Mouse (Mus musculus) liver, adult 2 months (tissue): ENCODE data around the gene Prkce. TPM values are rescaled to one million over a fixed set of nuclear protein-coding genes. Genes with fewer than 3 reads are reported as not detected.

Source experiments
- DNase-seq: peaks from one replicate; pipeline ENCODE4 v3.0.0-alpha.2; 2011; ENCODE audit warnings: low read depth, low spot score; ENCODE audit errors: extremely low read depth
- H3K27ac ChIP-seq: fragments of 200-500 bp; replicated peaks from 2 replicates; pipeline ENCODE4 v1.5.1; 2012; ENCODE audit warnings: low read depth, mild to moderate bottlenecking, control low read depth, inconsistent platforms, low read length; ENCODE audit not compliant: insufficient read depth
- H3K27me3 ChIP-seq: fragments of 200-500 bp; 2 replicates; pipeline ENCODE4 v1.6.1; 2012; ENCODE audit warnings: mild to moderate bottlenecking, moderate library complexity, low read length, inconsistent platforms; ENCODE audit not compliant: control insufficient read depth, insufficient read depth
- H3K36me3 ChIP-seq: fragments of 200-500 bp; 2 replicates; pipeline ENCODE4 v1.6.1; 2012; ENCODE audit warnings: low read length, inconsistent platforms; ENCODE audit not compliant: control insufficient read depth, insufficient read depth
- H3K4me1 ChIP-seq: fragments of 200-500 bp; 2 replicates; pipeline ENCODE4 v1.6.1; 2011; ENCODE audit warnings: low read length; ENCODE audit not compliant: control insufficient read depth, insufficient read depth
- H3K4me3 ChIP-seq: fragments of 200-500 bp; 2 replicates; pipeline ENCODE4 v1.5.1; 2011; ENCODE audit warnings: low read depth, mild to moderate bottlenecking, control low read depth, low read length, moderate library complexity; ENCODE audit not compliant: insufficient read depth
- H3K79me2 ChIP-seq: fragments of 200-500 bp; 2 replicates; pipeline ENCODE4 v1.6.1; 2012; ENCODE audit warnings: inconsistent platforms, mild to moderate bottlenecking, low read length, moderate library complexity; ENCODE audit not compliant: control insufficient read depth, insufficient read depth
- H3K9ac ChIP-seq: fragments of 200-500 bp; 2 replicates; pipeline ENCODE4 v1.6.1; 2012; ENCODE audit warnings: low read depth, mild to moderate bottlenecking, control low read depth, inconsistent platforms, low read length
- CTCF ChIP-seq: fragments of 200-500 bp; IDR thresholded peaks from 2 replicates; pipeline ENCODE4 v1.5.1; 2011; ENCODE audit warnings: low read depth, low read length, control low read depth
- POLR2A ChIP-seq: fragments of 200-500 bp; IDR thresholded peaks from 2 replicates; pipeline ENCODE4 v1.6.1; 2011; ENCODE audit warnings: low read length, control low read depth; ENCODE audit not compliant: insufficient read depth; ENCODE audit errors: extremely low read depth
- WGBS: fragments of 180-500 bp; shearing (Covaris S2); methylation state at CpG from one replicate; pipeline ENCODE4 v1.1.7; 2018; 5-methylcytosine and 5-hydroxymethylcytosine counted together
- polyA plus RNA-seq: library from polyadenylated mRNA; depleted of rRNA; stranded (reverse); fragments of >200 nt; gene quantifications from 2 replicates; pipeline ENCODE4 v1.2.3, GENCODE M21; 2012
- total RNA-seq: library from RNA; depleted of rRNA; stranded (reverse); fragments of >200 nt; gene quantifications from 2 replicates; pipeline ENCODE4 v1.2.3, GENCODE M21; 2014

Gene Prkce
- total and polyA plus RNA-seq, 2 experiments = 2.0 to 6.4 TPM

DNA sequence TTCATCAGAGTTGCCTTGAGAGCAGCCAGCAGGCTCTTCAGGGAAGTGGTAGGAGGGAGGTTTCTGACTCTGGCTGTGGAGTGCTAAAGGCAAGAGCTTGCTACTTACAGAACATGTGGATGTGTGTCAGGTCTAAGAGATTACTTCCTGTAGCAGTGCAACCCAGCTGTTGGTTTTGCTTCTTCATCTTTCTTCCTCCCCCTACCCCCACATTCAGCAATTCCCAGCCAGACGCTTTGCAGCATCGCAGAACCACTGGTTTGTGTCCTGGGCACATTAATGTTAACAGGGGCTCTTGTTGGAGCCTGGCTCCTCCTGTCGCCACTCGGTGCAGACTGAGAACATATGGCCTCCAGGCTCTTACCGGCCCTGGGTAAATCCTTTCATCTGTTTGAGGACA, 190.8 kb downstream of the Prkce start:
- H3K4me3 ChIP-seq = no peak overlapping the region
- H3K36me3 ChIP-seq = no peaks in the 10 kb centered on the region
- no peak for DNase-seq
- no peak overlapping the region for H3K9ac ChIP-seq
- peaks cover 3% of the 10 kb centered on the region; the same call in 1 of the 2 replicates for H3K79me2 ChIP-seq
- H3K27ac ChIP-seq = no peak overlapping the region
- 88% methylated on average over 5 of the region's 5 CpGs for WGBS
- TF ChIP-seq CTCF = no peak
- no peak for TF ChIP-seq POLR2A
- no peaks in the 10 kb centered on the region for H3K27me3 ChIP-seq
- H3K4me1 ChIP-seq = peaks cover 12% of the 10 kb centered on the region

DNA sequence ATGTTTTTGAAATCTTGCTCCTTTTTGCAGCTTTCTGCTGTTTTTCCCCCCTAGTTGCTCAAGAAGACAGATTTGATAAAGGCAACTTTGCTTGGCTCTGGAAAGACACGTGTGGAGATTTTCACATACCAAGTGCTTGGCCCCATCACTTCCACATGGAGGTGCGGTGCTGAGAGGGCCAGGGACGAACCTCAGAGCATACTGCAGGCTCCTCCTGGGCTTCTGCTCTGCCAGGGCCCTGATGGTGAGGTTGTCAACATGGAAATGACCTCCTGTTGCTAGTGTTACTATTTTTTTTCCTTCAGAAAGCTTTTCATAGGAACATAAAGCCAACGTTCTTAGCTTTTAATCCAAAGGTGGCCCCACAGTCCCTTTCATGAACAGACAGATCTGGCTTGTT, 191.3 kb downstream of the Prkce start:
- H3K79me2 ChIP-seq = peaks cover 3% of the 10 kb centered on the region; the same call in 1 of the 2 replicates
- no peak overlapping the region for H3K9ac ChIP-seq
- WGBS = 83% methylated on average over 4 of the region's 4 CpGs
- no peaks in the 10 kb centered on the region for H3K36me3 ChIP-seq
- no peak overlapping the region for H3K4me3 ChIP-seq
- no peak overlapping the region for H3K27ac ChIP-seq
- DNase-seq = no peak
- H3K4me1 ChIP-seq = peaks cover 12% of the 10 kb centered on the region
- no peak for TF ChIP-seq POLR2A
- TF ChIP-seq CTCF = no peak
- H3K27me3 ChIP-seq = no peaks in the 10 kb centered on the region

DNA sequence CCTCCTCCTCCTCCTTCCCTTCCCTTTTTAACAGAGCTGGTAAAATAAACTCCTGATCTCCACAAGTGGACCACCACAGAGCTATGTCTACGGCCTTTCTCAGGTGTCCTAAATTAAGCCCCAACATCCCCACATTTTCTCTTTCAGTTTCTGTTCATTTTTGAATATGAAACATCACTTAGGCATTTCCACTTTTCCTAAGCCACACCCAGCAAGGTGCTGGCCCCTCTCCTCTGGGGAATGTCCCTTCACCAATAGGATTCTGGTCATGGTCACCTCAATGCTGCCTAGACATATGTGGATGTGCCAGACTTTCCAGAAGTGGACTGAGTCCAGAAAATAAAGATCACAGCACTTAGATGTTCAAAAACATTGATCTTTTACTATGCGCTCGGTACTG, 193.3 kb downstream of the Prkce start:
- Histone ChIP-seq H3K9ac (no peak overlapping the region), H3K4me1 (peaks cover 11% of the 10 kb centered on the region), H3K27me3 (no peaks in the 10 kb centered on the region), H3K36me3 (no peaks in the 10 kb centered on the region), H3K27ac (no peak overlapping the region), H3K4me3 (no peak overlapping the region), H3K79me2 (peaks cover 3% of the 10 kb centered on the region; the same call in 1 of the 2 replicates)
- 85% methylated on average over 3 of the region's 3 CpGs for WGBS
- TF ChIP-seq CTCF (no peak), POLR2A (no peak)
- DNase-seq = no peak

DNA sequence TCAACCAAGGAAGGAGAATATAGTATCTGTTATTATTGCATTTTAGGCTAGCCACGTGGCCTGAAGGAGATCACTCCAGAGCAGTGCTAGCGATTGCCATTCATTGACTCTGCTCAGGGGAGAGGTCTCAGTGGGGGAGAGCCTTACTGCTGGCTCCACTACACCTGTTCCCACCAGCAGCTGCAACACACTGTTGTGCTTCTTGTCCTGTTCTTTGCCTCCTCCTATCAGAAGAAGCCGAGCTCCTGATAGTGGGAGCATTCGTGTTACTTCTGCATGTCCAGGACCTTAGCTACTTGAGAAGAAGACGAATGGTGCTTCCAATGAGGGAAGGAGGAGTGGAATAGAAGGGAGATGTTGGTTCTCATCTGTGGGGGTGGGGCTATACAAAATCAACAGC, 195.8 kb downstream of the Prkce start:
- DNase-seq = no peak
- Histone ChIP-seq H3K4me3 (no peak overlapping the region), H3K4me1 (peaks cover 3% of the 10 kb centered on the region), H3K36me3 (no peaks in the 10 kb centered on the region), H3K27me3 (no peaks in the 10 kb centered on the region), H3K79me2 (peaks cover 6% of the 10 kb centered on the region; the same call in 1 of the 2 replicates), H3K27ac (no peak overlapping the region), H3K9ac (no peak overlapping the region)
- TF ChIP-seq CTCF (no peak), POLR2A (no peak)
- 82% methylated on average over 5 of the region's 5 CpGs for WGBS

DNA sequence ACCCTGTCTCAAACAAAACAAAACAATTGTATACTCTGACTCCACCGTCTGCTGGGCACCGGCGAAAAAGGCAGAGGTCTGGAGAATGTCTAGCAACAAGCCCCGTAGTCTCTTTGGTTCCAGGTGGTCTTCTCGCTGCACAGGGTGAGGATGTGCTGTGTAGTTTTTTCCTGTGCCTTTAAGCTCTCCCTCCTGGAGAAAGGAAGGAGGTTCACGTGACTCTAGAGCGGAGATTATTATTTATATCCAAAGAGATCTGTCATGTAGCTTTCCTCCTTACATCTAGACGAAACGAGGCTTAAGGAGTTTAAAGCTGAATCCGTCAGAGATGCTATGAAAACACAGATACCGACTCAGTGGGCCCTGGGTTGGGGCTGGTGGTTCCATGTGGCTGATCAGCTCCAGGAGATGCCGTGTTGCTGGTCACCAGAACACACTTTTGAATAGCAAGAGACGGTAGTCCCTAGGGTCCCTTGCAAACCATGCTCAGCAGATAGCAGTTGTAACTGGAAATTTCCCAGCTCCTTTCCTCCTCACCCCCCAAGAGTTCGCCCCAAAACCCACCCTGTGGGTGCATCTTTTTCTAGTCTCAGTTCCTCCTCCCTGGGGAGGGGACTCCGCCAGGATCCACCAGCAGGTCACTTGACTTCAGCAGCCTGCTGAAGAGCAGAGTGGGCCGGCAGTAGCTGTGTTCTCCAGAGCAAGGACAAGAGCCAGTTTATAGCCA, 196.9 kb downstream of the Prkce start:
- 80% methylated on average over 16 of the region's 16 CpGs for WGBS
- no peaks in the 10 kb centered on the region for H3K36me3 ChIP-seq
- no peak overlapping the region for H3K9ac ChIP-seq
- peaks cover 11% of the 10 kb centered on the region; the same call in 1 of the 2 replicates for H3K79me2 ChIP-seq
- no peaks in the 10 kb centered on the region for H3K27me3 ChIP-seq
- H3K4me3 ChIP-seq = no peak overlapping the region
- TF ChIP-seq POLR2A = no peak
- no peak for DNase-seq
- H3K4me1 ChIP-seq = peaks cover 3% of the 10 kb centered on the region
- H3K27ac ChIP-seq = no peak overlapping the region

DNA sequence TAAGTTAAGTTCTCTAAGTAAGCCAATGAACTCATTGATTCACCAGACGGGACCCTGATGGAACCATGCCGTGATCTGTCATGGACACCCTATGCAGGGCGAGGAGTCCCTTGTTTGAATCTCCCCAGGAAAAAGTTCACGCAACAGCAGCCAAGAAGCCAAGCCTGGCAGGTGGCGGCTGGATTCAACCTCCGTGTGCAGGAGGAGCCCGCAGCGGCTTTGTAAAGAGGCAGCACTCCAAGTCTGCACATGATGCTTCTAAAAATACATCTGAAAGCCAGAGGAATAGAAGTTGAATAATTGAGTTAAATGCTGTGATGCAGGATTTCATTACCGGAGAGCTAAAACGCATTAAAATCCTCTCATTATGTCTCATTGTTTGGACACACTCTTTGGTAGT, 199.3 kb downstream of the Prkce start:
- Histone ChIP-seq H3K9ac (no peak overlapping the region), H3K27me3 (no peaks in the 10 kb centered on the region), H3K4me3 (no peak overlapping the region), H3K4me1 (peaks cover 11% of the 10 kb centered on the region), H3K27ac (no peak overlapping the region), H3K79me2 (peaks cover 11% of the 10 kb centered on the region; the same call in 1 of the 2 replicates), H3K36me3 (no peaks in the 10 kb centered on the region)
- no peak for TF ChIP-seq CTCF
- no peak for TF ChIP-seq POLR2A
- no peak for DNase-seq
- WGBS = 89% methylated on average over 10 of the region's 10 CpGs
